Mouse (Mus musculus) spleen, adult 18-20 months (tissue): Measurements from ENCODE around the gene Ms4a8a.
A peak's percentile ranks its signal among the peaks of the same experiment; 100 is the strongest.
"Not testable (repeated sequence)": the region's sequence is repeated elsewhere in the genome, so short reads cannot be mapped to it uniquely, and the experiment has no call there.

Experiments used
- DNase-seq, 2 experiments: peaks; one replicate each; pipeline ENCODE4 v3.0.0; 2022; ENCODE audit warnings: mixed read lengths in 2 of 2

Gene Ms4a8a

DNA sequence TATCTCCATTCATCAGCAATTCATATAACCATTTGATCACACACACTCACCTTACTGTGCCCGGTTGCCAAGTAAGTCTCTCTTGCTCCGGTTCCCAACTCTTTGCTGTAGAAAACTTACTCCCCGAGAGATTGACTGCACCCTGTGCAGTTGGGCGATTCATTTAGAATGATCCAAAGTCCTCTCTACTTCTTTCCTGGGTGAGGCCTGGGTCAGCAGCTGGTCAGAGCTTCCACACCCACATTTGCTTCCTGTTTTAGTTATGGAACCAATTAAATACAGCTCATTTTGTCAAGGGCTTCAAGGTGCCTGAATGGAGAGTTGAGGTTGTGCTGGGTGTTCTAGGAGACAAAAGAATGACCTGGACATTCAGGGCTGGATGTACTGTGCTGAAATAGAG, at the start of gene Ms4a8a:
Gene Ms4a8a, minus strand, starts transcription at position 169 of the 400 bp plus-strand sequence.
- no peak for DNase-seq

DNA sequence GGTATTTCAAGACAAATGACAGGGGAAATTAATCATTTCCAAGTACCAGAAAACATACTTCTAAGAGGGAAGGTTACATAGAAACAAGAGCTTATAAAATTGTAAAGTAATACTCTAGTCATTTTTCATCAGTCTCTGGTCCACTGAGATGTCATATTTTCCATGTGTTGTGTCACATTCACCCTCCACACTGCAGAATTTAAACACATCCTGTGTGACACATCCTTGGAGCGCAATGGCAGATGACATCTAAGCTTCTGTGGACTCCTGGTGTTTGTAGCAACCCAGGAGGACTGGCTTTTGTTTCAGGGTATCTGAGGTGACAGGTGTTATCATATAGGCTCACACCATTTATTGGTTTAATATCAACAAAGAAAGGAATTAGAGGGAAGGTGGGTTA, 48.8 kb upstream of the Ms4a8a start:
- DNase-seq, result no peak

DNA sequence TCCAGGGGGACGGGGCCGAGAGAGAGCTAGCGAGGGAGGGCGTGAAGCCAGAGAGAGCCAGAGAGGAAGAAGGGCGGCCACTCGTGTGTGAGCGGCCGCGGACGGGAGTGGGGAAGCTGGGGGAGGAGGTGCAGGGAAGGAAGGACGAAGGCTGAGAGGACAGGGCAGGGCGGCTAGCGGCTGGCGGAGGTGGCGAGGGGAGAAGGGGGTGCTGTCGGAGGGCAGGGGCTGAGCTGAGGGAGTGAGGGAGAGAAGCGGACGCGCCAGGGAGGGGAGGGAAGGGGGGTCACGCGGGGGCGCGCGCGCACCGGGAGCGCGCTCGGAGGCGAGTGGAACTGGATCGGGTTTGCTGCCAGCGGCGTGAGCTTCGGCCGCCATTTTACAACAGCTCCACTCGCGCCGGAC, 40.1 kb upstream of the Ms4a8a start:
- peak; percentile 16 to 20 for DNase-seq

DNA sequence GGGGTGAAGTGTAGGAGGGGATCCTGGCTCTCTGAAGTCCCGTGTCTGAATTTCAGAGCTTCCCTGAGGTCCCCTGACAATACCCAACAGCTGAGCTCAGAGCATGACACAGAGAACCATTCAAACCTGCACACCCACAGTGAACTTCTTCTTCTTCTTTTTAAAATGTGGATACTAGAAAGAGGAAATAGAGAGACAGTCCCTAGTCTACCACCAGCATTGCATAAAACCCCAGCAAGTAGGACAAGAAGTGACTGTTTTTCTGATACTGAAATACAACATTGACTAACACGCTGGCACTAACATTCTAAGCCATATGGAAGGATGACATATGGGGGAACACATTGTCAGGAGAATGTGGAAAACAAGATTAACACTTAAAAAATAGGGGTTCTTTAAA, 38.4 kb upstream of the Ms4a8a start:
- DNase-seq, result no peak

DNA sequence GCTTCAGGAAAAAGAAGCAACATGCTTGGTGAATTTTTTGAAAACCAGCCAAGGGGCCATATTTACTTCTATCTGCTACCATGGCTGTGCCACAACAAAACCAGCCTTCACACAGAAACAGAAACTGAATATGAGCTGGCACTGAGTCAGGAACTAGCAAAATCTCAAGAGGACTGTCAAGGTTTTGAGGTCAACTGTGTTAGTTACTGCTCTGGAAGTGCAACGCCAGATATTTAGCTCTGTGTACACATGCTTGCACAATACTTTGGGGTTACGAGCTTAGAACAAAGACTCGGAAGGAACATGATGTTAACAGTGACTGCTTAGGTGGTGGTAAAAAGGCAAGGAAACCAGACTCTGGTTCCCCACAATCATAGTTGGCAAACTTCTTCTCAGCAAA, 26.8 kb upstream of the Ms4a8a start:
- DNase-seq, result no peak

DNA sequence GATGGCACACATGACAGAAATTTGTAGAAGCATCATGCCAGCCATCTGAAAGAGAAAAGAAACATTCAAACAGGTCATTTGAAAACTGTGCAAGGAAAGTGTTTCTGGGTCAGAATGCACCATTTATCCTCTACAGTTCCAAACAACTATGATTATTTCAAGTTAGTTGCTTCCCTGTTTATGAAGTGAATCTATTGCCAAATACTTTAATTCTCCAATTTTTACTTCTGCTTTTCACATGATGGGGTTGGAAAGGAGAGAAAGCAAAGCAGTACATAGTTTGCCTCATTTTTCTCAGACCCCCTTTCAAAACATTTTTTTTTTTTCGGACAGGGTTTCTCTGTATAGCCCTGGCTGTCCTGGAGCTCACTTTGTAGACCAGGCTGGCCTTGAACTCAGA, 21.0 kb upstream of the Ms4a8a start:
- DNase-seq, result no peak

DNA sequence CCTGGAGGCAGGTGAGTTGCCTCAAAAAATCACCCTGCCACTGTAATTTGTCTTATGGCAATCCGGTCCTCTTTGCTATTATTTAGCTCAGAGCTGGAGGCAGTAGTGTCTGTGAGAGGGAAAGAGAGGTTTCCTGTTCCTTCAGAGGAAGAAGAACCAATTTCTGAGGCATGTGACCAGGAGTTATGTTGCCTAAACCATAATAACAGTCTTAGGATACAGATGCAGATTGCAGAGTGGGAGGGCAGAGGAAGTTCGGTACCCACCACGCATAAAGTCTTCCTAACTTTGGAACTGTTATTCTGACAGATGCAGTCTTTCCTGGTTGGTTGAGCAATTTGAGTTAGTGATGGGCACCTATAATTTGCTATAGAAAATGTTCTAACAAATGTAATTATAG, 17.5 kb upstream of the Ms4a8a start:
- DNase-seq, result no peak

DNA sequence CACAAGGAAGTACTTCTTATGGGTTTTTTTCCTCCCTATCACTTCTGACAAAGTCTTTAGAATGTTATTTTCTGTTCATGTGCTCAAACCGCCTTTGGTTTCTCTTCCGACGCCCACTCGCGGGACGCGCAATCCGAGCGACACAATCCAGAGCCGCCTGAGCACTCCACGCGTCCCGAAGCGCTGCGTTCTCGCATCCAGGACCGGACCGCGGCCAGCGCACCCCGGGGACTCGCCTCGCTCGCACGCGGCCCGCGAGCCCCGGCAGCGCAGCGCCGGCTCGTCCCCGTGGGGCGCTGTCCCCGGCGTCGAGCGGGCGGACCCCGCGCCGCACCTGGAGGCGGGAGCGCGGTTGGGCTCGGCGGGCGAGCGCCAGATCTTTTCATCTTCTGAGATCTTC, 11.2 kb upstream of the Ms4a8a start:
- peak in 1 of 2 experiments; percentile 13 for DNase-seq

DNA sequence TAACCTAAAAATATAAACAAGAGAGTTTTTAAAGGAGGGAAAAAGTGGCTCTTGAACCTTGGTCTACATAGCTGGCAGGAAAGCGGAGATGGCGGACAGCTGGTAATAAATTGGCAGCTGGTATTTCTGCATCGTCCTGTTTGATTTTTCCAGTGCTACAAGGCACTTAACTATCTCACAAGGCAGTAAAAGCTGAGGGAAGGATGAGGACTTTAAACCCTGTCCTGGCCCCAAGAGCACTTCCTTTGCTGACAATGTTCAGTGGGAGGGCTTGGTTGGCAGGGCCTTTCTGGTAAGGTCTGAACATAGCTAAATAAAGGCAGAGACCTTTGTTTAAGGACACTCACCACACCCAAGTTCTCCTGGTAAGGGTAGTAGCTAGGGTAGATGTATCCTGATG, 10.5 kb downstream of the Ms4a8a start:
- DNase-seq, result no peak

DNA sequence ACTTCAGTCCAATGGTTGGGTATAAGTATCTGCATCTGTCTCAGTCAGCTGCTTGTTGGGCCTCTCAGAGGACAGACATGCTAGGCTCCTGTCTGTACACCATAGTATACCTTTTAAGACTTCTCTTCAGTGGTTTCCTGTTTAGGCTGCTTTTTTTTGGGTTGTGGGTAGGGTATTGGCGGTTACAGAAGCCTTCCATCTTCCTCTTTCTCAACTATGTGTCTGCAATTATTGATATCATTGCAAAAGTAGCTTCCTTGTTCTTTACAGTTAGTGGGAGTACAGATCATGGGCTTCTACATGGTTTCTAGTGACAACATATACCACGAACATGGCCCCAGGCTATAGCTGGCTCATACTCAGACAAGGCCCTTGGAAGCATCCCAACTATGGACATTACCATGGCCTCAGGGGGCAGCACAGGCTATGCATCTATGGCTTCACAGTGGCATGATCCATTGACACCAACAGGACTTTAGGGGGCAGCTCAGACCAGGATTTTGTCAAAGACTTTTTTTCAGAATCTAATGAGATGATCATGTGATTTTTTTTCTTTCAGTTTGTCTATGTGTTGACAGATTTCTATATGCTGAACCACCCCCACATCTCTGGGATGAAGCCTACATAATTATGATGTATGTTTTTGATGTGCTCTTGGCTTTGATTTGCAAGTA, 15.6 kb downstream of the Ms4a8a start:
- DNase-seq, result no peak

DNA sequence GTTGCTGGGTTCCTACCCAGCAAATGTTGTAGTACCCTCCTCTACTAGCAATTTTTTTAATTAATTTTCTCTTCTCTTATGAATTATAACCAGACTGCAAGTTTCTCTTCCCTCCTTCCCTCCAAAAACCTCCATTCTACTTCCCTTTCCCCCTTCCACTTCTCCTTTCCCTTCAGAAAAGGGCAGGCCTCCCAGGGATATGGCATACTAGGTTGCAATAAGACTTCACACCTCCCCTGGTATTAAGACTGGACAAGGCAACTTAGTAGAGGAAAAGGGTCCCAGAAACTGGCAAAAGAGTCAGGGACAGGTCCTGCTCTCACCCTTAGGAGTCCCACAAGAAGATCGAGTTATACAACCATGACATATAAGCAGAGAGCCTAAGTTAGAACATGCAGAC, 20.0 kb downstream of the Ms4a8a start:
- DNase-seq, result no peak

DNA sequence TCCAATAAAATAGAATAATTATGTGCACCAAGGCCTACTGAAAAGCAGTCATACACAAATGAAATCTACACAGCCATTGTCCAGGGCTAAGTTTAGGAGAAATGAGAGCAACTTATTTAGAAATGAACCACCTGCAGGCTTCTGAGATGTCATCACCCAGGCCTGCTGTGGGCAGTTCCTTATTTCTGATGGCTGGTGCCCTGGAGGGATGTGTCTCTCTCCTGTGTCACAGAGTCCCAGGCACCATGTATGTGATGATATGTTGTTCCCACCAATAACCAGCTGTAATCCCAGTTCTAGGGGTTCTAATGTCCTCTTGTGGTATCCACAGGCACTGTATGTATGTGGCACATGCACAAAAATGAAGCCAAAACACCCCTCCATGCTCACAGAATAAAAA, 20.9 kb downstream of the Ms4a8a start:
- no peak for DNase-seq

DNA sequence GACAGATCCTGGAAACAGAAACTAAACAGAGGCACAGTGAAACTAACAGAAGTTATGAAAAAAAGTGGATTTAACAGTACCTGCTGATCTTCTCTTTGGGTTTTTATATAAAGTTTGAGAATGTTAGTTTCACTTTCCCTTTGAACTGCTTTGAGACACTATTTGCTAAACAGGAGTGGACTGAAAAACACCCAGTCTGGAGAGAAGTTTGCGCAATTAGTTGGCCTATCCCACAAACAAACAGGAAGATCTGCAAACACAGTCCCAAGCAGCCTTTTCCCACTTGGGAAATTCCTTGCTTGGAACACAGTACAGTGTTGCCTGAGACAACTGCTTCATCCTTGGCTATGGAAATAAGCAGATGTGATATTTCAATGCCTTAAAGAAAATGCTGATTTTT, 25.2 kb downstream of the Ms4a8a start:
- DNase-seq, result not testable (repeated sequence)

DNA sequence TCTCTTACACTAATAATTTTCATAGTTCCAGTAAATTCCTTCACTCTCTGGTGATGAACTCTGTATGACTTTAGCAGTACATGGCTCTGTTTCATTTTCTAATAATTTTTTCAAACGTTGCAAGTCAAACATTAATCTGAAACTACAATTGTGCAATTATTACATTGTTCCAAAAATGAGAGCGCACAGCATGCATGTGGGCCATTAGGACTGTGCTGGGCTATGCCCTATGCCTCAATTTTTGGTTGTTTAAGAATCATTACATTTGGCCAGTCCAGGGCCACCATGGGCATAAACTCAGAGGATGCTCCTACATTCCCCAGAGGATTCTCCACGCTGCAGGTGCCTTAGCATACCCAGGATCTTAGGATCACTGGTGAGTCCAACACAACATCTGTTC, 27.6 kb downstream of the Ms4a8a start:
- DNase-seq, result no peak

DNA sequence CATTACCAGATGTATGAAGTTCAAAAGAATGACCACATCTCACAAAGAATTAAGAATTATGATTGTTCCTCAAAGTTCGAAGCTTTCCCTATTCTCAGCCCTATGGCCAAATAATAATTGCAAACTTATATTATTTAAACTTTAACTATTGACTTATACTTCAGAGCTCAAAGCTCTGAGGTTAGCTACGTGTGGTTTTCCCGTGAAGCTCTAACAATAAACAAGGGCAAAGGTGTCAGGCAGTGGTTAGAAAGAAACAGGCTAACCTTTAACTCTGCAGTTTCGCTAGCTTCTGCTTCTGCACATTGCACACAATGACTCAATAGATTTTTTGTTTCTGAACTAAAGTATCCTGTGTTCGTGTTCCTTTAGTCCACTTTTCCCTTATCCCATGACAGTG, 28.0 kb downstream of the Ms4a8a start:
- no peak for DNase-seq

DNA sequence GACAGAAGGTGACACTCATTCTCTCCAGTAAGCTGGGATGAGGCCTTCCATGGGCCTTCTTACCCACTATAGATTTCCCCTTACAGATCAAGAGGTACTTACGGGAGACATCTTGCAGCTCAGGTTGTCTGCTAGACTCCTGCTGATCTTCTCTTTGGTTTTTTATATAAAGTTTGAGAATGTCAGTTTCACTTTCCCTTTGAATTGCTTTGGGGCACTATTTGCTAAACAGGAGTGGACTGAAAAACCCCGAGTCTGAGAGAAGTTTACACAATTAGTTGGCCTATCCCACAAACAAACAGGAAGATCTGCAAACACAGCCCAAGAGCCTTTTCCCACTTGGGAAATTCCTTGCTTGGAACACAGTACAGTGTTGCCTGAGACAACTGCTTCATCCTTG, 30.6 kb downstream of the Ms4a8a start:
- no peak for DNase-seq

DNA sequence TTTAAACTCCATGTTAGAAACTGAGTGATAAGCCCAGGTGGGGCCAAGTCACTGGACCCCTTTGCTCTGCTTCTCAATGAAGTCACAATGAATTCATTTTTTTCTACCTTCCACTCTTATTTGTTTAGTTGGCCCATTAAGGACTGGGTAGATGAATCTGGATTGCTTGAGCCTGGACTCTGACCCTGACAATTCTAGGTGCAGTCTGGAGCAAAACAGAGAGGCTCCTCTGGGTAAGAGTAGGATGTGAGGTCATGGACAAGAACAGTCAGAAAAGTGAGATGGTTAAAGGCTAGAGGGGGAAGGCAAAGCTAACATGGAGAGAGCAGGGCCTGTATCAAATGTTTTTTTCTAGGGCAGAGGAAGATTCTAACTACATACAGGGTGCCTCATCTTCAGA, 31.5 kb downstream of the Ms4a8a start:
- DNase-seq, result no peak

DNA sequence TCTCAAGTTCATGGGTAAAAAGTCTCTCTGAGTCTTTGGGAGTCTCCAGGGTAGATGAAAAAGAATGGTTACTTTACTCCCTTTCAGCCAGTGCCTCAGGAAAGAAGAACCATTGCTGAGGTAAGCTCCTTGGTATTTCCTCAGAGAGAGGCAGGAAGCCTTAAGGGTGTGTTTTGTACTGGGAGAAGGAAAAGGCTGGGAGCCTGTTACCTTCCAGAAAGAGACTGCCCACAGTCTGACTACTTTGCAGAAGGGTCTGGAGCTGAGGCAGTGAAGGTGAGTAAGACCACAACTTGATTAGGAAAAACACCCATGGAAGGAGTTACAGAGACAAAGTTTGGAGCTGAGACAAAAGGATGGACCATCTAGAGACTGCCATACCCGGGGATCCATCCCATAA, 32.4 kb downstream of the Ms4a8a start:
- DNase-seq, result no peak

DNA sequence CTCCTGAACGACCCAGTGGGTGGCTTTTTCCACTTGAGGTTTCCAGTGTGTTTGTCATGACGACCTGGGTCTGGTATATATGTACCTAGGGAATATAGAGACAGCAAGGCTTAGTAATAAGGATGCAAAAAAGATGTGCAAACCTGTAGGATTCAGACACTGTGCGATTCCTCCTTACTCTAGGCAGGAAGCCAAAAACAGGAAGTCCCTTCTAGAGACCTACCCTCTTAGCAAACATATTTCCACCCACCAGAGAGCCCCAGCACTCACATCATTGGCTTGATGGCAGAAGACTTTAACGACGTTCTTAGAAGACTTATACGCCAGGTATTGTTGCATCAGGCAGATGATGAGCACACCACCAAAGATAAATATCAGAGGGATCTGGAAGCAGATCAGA, 32.9 kb downstream of the Ms4a8a start:
- DNase-seq, result no peak

DNA sequence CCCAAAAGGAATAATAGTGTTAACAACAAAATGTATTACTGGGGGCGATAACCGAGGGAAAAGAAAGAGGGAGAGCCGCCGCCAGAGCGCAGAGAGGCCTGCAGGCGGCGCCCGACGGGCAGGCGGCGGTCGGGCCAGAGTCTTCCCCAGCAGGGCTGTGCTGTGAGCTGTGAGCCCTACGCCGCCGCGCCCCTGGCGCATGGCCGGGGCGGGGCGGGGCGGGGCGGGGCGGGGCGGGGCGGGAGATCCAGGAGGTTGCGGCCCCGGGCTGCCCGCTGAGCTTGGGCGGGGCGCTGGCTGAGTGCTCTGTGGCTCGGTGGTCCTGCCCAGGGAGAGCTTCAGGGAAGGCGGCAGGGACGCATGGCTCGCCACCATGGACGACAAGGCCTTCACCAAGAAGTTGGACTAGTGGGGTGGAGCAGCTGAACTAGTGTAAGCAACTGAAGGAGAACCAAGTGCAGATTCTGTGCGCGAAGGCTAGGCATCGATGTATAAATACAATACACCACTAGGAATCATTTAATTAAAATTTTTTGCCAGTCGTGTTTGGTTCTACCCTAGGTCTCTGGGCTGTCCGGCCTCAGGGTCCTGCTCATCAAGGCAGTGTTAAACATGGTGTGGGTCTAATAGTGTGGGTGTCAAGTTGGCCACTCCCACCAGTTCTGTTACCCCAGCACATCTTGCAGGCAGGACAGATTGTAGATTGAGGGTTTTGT, 35.7 kb downstream of the Ms4a8a start:
- DNase-seq, result peak; percentile 70

DNA sequence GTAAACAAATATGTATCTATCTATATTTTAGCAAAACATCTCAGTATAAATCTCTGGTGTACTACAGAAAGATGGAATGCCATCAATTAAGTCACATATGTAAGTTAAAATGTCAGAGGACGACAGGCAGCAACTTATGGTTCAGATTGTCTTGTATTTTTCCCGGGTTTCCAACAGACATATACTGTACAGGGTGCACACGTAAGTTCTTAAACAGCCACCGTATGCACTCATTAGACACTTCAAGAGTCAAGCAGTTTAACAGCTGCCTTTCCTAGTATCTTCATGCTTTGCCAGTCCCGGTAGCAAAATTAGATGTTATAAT, 36.3 kb downstream of the Ms4a8a start:
- DNase-seq, result no peak

DNA sequence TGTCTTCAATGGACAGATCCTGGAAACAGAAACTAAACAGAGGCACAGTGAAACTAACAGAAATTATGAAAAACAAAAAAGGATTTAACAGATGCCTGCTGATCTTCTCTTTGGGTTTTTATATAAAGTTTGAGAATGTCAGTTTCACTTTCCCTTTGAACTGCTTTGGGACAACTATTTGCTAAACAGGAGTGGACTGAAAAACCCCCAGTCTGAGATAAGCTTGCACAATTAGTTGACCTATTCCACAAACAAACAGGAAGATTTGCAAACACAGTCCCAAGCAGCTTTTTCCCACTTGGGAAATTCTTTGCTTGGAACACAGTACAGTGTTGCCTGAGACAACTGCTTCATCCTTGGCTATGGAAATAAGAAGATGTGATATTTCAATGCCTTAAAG, 43.3 kb downstream of the Ms4a8a start:
- DNase-seq, result no peak

DNA sequence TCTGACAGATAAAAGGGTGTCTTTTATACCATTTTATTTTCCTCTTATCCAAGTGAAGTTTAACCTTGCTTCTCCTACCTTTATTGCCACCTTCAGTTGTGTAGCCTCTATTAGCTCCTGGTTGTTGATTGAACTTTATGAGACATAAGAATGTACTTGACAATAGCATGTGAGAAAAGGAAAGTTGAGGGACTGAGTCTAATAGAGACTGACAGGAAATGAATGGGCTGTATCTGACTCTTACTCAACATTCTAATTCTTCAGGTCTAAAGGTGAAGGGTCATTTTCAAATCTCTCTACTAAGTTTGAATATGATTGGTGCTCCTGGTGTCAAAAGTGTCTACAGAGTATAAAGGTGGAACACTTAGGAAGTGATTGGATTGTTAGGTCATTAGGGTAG, 58.5 kb downstream of the Ms4a8a start:
- DNase-seq, result no peak

DNA sequence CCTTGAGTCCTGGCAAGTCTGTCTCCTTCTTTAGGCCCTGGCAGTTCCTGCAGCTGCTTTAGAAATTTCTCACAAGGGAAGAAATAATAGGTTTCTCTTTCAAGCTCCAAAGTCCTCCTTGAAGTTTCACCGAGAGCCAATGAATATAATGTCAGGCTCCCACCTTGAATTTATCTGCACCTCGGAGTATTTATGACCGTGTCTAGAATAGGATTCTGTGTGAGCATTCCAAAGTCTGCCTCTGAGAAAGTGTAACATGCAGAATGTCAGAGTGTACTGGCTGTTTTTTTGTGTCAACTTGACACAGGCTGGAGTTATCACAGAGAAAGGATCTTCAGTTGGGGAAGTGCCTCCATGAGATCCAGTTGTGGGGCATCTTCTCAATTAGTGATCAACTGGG, 63.0 kb downstream of the Ms4a8a start, which contains the start of gene Ms4a18:
Gene Ms4a18, minus strand, starts transcription at position 141 of the 400 bp plus-strand sequence.
- DNase-seq, result no peak
